Mouse (Mus musculus) midbrain, embryonic 15.5 days (tissue): Measurements from ENCODE around the gene Jund. TPM values are rescaled to one million over a fixed set of nuclear protein-coding genes. Genes with fewer than 3 reads are reported as not detected.
A peak's percentile ranks its signal among the peaks of the same experiment; 100 is the strongest.

Experiments used
- ATAC-seq: fragments of 200-750 bp; cut with Nextera tagmentation; replicated peaks from 2 replicates; pipeline ENCODE4 v1.8.0; 2017; ENCODE audit warnings: moderate TSS enrichment
- H3K27ac ChIP-seq: fragments of 300-500 bp; sonication (generic); 2 replicates; pipeline ENCODE4 v1.5.1; 2015; ENCODE audit warnings: mild to moderate bottlenecking, inconsistent platforms
- H3K27me3 ChIP-seq: fragments of 300-500 bp; sonication (generic); replicated peaks from 2 replicates; pipeline ENCODE4 v1.6.1; 2015; ENCODE audit warnings: inconsistent platforms
- H3K36me3 ChIP-seq: fragments of 300-500 bp; sonication (generic); replicated peaks from 2 replicates; pipeline ENCODE4 v1.6.1; 2015; ENCODE audit warnings: inconsistent platforms
- H3K4me1 ChIP-seq: fragments of 300-500 bp; sonication (generic); 2 replicates; pipeline ENCODE4 v1.6.1; 2015; ENCODE audit warnings: inconsistent platforms
- H3K4me2 ChIP-seq: fragments of 300-500 bp; sonication (generic); 2 replicates; pipeline ENCODE4 v1.6.1; 2015; ENCODE audit warnings: inconsistent platforms, mild to moderate bottlenecking, moderate library complexity
- H3K4me3 ChIP-seq: fragments of 300-500 bp; sonication (generic); 2 replicates; pipeline ENCODE4 v1.5.1; 2015; ENCODE audit warnings: mild to moderate bottlenecking, inconsistent platforms
- H3K9ac ChIP-seq: fragments of 300-500 bp; sonication (generic); 2 replicates; pipeline ENCODE4 v1.6.1; 2015; ENCODE audit warnings: mild to moderate bottlenecking, inconsistent platforms
- H3K9me3 ChIP-seq: fragments of 300-500 bp; sonication (generic); 2 replicates; pipeline ENCODE4 v1.6.1; 2016; ENCODE audit warnings: inconsistent platforms
- WGBS: fragments of 180-500 bp; shearing (Covaris S2); methylation state at CpG from one replicate; pipeline ENCODE4 v1.1.7; 2015; ENCODE audit warnings: mixed read lengths; 5-methylcytosine and 5-hydroxymethylcytosine counted together
- polyA plus RNA-seq: library from polyadenylated mRNA; unstranded; fragments of >200 nt; fragmentation: Nextera tagmentation; extraction: Ambion mirVana; gene quantifications from 2 replicates; pipeline ENCODE4 v1.2.1, GENCODE M21; 2015

Gene Jund
- polyA plus RNA-seq, 1 experiment from 2014 or later: 83.0 TPM

DNA sequence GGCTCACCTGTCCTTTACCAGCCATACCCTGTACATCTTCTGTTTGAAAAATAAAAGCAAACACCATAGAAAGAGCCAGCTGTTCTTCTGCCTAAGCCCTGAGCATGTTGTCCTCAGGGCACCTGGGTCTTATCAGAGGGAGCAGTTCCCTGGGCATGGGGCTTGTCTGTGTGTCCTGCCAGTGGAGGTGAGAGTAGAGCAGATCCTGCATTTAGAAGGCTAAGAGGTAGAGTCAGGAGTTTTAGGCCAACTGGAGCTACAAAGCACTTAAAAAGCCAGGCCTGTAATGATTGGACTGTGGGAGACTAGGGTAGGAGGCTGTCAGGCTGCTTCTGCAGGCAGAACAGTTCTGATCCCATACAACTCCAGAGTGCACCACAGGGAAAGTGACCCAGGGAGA is 20.1 kb upstream of the Jund start:
- peaks cover 13% of the 10 kb centered on the region; the same call in 1 of the 2 replicates for H3K36me3 ChIP-seq
- H3K4me3 ChIP-seq: no peak overlapping the region
- no peaks in the 10 kb centered on the region for H3K9me3 ChIP-seq
- ATAC-seq: no peak
- no peak overlapping the region for H3K9ac ChIP-seq
- H3K27ac ChIP-seq: no peak overlapping the region
- no peaks in the 10 kb centered on the region for H3K27me3 ChIP-seq
- H3K4me2 ChIP-seq: no peak overlapping the region
- H3K4me1 ChIP-seq: peaks cover 14% of the 10 kb centered on the region

DNA sequence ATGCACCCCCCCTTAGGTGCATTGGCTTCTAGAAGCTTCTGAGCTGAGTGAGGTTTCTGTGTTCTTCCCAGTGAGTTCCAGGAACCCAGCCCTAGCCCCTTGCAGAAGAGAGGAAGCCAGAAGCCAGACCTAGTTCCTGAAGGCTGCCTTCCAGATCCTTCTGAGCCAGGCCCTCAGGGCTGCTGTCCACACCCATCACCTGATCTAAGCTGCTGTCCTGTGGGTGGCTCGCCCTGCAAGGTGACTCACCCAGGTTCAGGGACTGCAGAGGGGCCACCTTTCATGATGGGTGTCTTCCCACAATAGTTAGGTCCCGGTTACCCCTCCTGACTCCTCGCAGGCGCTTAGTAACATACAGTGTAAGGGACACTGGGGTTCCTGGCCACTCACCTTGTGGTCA is 19.3 kb upstream of the Jund start:
- H3K4me2 ChIP-seq: no peak overlapping the region
- no peak overlapping the region for H3K9ac ChIP-seq
- H3K36me3 ChIP-seq: peaks cover 13% of the 10 kb centered on the region; the same call in 1 of the 2 replicates
- H3K27ac ChIP-seq: no peak overlapping the region
- H3K27me3 ChIP-seq: no peaks in the 10 kb centered on the region
- ATAC-seq: no peak
- peaks cover 10% of the 10 kb centered on the region for H3K4me1 ChIP-seq
- no peak overlapping the region for H3K4me3 ChIP-seq
- H3K9me3 ChIP-seq: no peaks in the 10 kb centered on the region
- WGBS: 96% methylated on average over 4 of the region's 4 CpGs

DNA sequence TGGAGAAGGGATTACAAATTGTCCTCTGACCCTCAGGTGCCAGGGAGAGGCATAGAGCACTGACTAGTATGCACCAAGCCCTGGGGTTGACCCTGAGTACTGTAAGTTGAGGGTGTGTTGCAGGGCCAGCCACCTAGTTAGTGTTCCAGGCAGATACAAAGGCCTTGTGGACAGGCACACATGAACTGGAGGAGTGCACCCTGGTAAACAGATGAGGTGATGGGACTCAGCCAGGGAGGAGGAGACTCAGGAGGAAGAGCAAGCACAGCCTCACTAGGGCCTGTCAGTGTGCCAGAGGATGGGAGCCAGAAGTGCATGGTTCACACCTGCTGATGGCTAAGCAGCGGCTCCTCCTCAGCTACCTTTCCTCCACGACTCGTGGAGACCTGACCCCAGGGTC is 18.7 kb upstream of the Jund start:
- WGBS: 88% methylated on average over 3 of the region's 3 CpGs
- no peak overlapping the region for H3K27ac ChIP-seq

DNA sequence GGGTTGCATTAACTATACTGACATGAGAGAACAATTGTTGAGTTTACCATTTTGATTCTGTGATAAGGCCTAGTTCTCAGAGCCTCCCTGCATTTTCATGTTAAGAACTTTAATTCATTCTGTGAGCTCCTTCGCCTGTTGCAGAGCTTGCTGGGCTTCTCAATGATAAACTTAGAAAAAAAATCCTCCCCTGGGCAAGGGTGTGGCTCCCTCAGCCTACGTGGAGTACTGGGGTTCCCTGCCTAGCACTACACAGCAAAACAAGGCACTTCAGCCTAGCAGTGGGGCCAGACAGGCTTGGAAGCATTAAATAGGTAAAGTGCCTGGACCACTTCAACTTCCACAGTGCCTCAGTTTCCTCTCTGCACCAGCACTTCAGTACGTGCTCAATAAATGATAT is 17.3 kb upstream of the Jund start:
- Histone ChIP-seq H3K36me3 (peaks cover 13% of the 10 kb centered on the region; the same call in 1 of the 2 replicates), H3K4me1 (peaks cover 5% of the 10 kb centered on the region), H3K4me2 (no peak overlapping the region), H3K9me3 (no peaks in the 10 kb centered on the region), H3K4me3 (no peak overlapping the region), H3K9ac (no peak overlapping the region), H3K27me3 (no peaks in the 10 kb centered on the region), H3K27ac (no peak overlapping the region)
- 83% methylated on average over 3 of the region's 3 CpGs for WGBS
- ATAC-seq: no peak

More for the DNA sequence above, 18.7 kb upstream of the Jund start:
- Histone ChIP-seq H3K9me3 (no peaks in the 10 kb centered on the region), H3K27me3 (no peaks in the 10 kb centered on the region), H3K36me3 (peaks cover 13% of the 10 kb centered on the region; the same call in 1 of the 2 replicates), H3K9ac (no peak overlapping the region), H3K4me2 (no peak overlapping the region), H3K4me3 (no peak overlapping the region), H3K4me1 (peaks cover 5% of the 10 kb centered on the region)
- no peak for ATAC-seq

DNA sequence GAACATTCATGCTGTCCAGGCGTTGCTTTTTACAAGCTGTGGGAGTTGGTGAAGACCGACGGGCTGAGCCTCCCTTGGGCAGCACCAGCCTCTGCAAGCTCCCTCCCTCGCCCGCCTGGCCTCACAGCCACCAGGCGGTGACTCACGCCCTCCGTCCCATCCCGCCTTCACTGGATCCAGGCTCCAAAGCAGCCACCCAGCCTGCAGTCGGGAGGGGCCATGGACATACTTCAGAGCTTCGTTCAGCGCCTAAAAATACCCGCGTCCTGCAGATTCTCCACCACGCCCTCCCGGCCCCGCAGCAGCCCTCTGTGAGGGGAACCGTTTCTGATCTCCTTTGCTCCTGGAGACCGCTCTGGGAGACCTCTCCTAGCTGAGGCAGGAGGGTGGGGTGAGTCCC is 16.6 kb upstream of the Jund start:
- H3K9ac ChIP-seq: no peak overlapping the region
- H3K9me3 ChIP-seq: no peaks in the 10 kb centered on the region
- no peak overlapping the region for H3K4me3 ChIP-seq
- peaks cover 13% of the 10 kb centered on the region; the same call in 1 of the 2 replicates for H3K36me3 ChIP-seq
- no peaks in the 10 kb centered on the region for H3K27me3 ChIP-seq
- ATAC-seq: no peak
- H3K4me2 ChIP-seq: no peak overlapping the region; the same call in 1 of the 2 replicates
- H3K27ac ChIP-seq: no peak overlapping the region
- H3K4me1 ChIP-seq: peaks cover 5% of the 10 kb centered on the region
- WGBS: 8% methylated on average over 19 of the region's 19 CpGs

DNA sequence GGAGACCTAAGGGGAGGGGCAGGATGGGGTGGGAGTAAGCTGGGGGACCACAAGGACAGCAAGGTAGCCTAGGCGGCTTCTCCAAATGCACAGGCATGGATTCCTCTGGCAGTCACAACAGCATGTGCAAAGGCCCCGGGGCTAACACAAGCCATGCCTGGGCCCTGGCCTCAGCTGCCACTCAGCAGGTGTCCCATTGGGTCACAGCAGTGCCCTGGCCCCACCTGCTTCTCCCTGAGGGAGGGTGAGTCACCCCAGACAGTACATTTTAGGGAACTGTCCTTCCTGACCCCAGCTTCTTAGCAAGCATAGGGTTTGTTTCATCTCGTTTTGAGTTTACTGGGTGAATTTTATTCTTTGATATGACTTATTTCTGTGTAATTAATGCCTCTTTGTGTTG is 16.1 kb upstream of the Jund start:
- Histone ChIP-seq H3K36me3 (peaks cover 13% of the 10 kb centered on the region; the same call in 1 of the 2 replicates), H3K4me2 (no peak overlapping the region), H3K4me1 (peaks cover 5% of the 10 kb centered on the region), H3K27me3 (no peaks in the 10 kb centered on the region), H3K9me3 (no peaks in the 10 kb centered on the region), H3K27ac (no peak overlapping the region), H3K4me3 (no peak overlapping the region), H3K9ac (no peak overlapping the region)
- ATAC-seq: no peak
- WGBS: 74% methylated on average over 3 of the region's 3 CpGs

DNA sequence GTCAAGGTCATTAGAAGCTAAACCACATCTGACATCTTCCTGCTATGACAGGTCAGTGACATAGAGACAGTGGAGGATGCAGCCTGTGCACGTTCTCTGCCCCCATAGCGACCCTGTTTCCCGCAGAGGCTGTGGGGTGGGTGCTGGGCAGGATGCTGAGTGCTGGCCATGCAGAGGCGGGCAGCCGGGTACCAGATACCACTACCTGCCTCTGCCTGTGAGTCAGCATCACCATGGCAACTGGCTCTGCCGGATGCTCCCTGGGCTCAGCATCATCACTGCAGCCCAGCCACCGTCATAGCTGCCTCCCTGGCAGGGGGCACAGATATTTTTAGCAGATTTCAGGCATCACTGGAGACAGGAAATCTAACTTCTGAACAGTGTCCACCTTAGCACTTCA is 14.5 kb upstream of the Jund start:
- H3K9ac ChIP-seq: 0 out of 2 replicates have a peak overlapping the region, but pooled peaks have one; percentile 8
- no peaks in the 10 kb centered on the region for H3K27me3 ChIP-seq
- H3K4me3 ChIP-seq: no peak overlapping the region
- no peak overlapping the region for H3K4me2 ChIP-seq
- peak overlapping the region; percentile 56; the same call in 1 of the 2 replicates for H3K27ac ChIP-seq
- 41% methylated on average over 7 of the region's 7 CpGs for WGBS
- H3K36me3 ChIP-seq: peaks cover 2% of the 10 kb centered on the region; the same call in 1 of the 2 replicates
- ATAC-seq: peak; percentile 74
- H3K4me1 ChIP-seq: peaks cover 5% of the 10 kb centered on the region
- H3K9me3 ChIP-seq: no peaks in the 10 kb centered on the region

DNA sequence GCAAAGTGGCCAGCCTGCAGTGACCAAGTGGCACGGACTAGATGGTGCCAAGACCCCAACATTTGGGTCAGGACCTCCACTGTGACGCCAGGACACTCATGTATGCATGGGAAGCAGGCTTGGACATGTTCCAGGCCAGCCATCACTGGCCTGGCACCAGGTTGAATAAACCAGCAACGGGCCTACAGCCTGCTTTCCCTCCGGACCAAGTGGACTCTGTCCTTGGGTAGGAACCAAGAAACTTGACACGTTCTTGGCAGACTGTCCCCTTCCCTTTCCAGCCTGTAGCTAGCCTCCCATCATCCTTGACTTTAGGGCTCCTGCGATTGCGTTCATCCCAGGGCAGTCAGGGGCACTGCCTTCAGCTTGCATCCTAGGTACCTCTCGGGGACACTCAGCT is 11.2 kb upstream of the Jund start:
- WGBS: 90% methylated on average over 8 of the region's 8 CpGs
- no peak overlapping the region for H3K4me3 ChIP-seq
- H3K27ac ChIP-seq: no peak overlapping the region
- H3K9me3 ChIP-seq: no peaks in the 10 kb centered on the region
- H3K4me2 ChIP-seq: no peak overlapping the region
- no peaks in the 10 kb centered on the region for H3K36me3 ChIP-seq
- no peaks in the 10 kb centered on the region for H3K27me3 ChIP-seq
- no peak for ATAC-seq
- H3K9ac ChIP-seq: no peak overlapping the region
- peaks cover 17% of the 10 kb centered on the region for H3K4me1 ChIP-seq

DNA sequence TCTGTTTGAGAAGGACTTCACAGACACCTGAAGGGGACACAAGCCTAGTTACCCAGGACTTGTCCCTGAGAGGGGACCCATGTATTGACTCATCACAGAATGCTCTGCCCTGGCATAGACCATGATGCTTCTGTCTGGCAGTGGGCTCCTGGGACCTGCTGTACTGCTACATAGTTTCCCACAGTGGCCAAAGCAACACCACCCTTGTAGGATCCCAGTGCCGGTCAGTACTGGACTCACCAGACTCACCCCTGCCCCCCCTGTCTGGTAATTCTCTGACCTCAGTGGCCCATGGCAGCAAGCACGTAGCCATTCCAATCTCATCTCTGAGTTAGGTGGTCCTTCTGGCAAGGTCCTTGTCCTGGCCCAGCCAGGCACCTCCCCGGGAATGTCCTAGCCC is 10.6 kb upstream of the Jund start:
- Histone ChIP-seq H3K36me3 (no peaks in the 10 kb centered on the region), H3K4me2 (no peak overlapping the region), H3K9ac (no peak overlapping the region), H3K27me3 (no peaks in the 10 kb centered on the region), H3K27ac (no peak overlapping the region), H3K4me3 (no peak overlapping the region), H3K4me1 (peaks cover 17% of the 10 kb centered on the region), H3K9me3 (no peaks in the 10 kb centered on the region)
- no peak for ATAC-seq
- WGBS: 93% methylated on average over 3 of the region's 3 CpGs

DNA sequence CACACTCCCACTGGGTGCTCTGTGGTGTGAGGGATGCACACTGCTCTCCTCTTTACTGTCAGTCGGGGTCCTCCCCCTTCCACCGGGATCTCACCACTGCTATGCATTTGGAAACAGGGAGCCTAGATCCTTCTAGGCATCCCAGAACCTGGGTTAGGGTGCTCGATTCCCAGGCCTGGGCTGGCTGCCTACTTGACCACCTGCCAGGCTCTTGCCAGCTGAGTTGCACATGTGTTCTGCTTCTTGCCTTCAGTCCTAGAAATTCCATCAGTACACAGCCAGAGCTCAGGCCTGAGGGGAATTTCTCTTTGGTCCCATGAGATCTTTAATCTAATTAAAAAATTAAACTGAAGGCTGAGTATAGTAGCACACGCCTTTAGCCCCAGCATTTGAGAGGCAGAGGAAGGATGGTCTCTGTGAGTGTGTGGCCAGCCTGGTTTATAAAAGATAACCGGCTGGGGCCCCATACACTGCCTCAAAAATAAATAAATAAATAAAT is 8.8 kb upstream of the Jund start:
- no peaks in the 10 kb centered on the region for H3K9me3 ChIP-seq
- 80% methylated on average over 5 of the region's 5 CpGs for WGBS
- H3K4me3 ChIP-seq: no peak overlapping the region
- peaks cover 13% of the 10 kb centered on the region for H3K4me1 ChIP-seq
- no peak overlapping the region for H3K27ac ChIP-seq
- H3K4me2 ChIP-seq: no peak overlapping the region
- 0 out of 2 replicates have a peak, but pooled peaks have one; percentile 14 for ATAC-seq
- no peak overlapping the region for H3K9ac ChIP-seq
- no peaks in the 10 kb centered on the region for H3K27me3 ChIP-seq
- no peaks in the 10 kb centered on the region for H3K36me3 ChIP-seq

DNA sequence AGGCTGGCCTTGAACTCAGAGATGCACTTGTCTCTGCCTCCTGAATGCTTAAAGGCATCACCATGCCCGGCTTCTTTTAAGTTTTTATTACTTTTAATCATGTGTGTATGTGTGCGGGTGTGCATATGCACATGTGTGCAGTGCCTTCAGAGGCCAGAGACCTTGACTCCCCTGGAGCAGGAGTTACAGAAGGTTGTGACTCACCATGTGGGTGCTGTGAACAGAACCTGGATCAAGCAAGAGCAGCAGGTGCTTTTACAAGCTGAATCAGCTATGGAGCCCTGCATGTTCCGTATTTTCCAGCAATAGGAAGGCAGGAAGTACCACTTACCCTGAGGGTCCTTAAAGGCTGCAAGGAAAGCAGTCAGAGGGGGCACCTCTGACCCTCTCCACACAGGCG is 7.5 kb upstream of the Jund start:
- Histone ChIP-seq H3K27ac (no peak overlapping the region), H3K27me3 (no peaks in the 10 kb centered on the region), H3K9ac (0 out of 2 replicates have a peak overlapping the region, but pooled peaks have one; percentile 35), H3K36me3 (no peaks in the 10 kb centered on the region), H3K9me3 (no peaks in the 10 kb centered on the region), H3K4me2 (peak overlapping the region; percentile 62), H3K4me3 (peak overlapping the region; percentile 28), H3K4me1 (peaks cover 20% of the 10 kb centered on the region)
- WGBS: 64% methylated on average over 4 of the region's 4 CpGs
- no peak for ATAC-seq

DNA sequence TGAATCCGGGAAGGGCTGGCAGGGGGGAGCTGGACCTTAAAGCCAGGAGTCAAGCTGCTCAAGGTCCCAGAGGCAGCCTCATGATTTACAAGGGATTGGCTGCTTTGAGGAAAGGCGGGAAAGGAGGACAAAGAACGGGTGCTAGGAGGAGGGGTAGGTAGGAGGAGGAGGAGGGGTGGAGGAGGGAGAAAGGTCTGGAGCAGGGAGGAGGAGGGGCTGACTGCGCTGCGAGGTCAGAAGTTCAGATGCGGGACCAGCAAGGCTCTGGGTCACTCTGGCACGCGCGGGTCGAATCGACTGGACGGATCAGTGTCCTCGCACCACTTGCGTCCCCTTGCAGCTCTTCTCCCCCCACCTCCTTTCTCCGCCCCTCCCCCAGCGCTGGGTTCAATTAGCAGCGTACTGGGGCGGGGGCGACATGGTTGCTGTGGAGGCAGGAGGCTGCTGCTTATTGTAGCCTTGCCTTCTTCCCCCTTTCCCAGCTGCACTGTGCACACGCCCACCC is 7.0 kb upstream of the Jund start:
- peak; percentile 32 for ATAC-seq
- peak overlapping the region; percentile 35; the same call in 1 of the 2 replicates for H3K9ac ChIP-seq
- 2% methylated on average over 20 of the region's 20 CpGs for WGBS
- peak overlapping the region; percentile 62 for H3K4me2 ChIP-seq
- no peaks in the 10 kb centered on the region for H3K9me3 ChIP-seq
- H3K27me3 ChIP-seq: no peaks in the 10 kb centered on the region
- H3K36me3 ChIP-seq: no peaks in the 10 kb centered on the region
- no peak overlapping the region for H3K27ac ChIP-seq
- peaks cover 25% of the 10 kb centered on the region for H3K4me1 ChIP-seq
- H3K4me3 ChIP-seq: peak overlapping the region; percentile 28

DNA sequence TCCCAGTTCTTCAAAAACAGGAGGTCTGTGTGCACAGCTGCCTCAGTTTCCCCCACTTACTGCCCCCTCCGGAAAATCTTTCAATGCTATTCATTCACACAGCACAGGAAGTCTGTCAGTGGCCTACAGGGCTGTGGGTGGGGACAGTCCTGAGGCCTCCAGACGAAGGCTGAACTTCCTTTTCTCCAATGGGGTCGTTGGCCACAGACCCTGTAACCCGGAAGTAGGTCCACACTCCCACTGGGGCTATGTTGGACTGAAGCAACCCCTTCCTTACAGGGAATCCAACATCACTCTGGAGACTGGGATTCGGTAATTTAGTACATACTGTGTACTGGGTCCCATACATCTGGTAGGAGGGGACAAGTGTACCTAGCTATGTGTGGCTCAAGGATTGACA is 5.1 kb upstream of the Jund start:
- ATAC-seq: no peak
- no peak overlapping the region for H3K9ac ChIP-seq
- no peak overlapping the region for H3K27ac ChIP-seq
- WGBS: 81% methylated on average over 5 of the region's 5 CpGs
- H3K4me3 ChIP-seq: no peak overlapping the region
- H3K4me2 ChIP-seq: no peak overlapping the region
- no peaks in the 10 kb centered on the region for H3K36me3 ChIP-seq
- H3K4me1 ChIP-seq: peaks cover 38% of the 10 kb centered on the region
- H3K27me3 ChIP-seq: no peaks in the 10 kb centered on the region
- no peaks in the 10 kb centered on the region for H3K9me3 ChIP-seq
